Mouse (Mus musculus) liver, postnatal 0 days (tissue): ENCODE results near the gene Lrmda. TPM values are rescaled to one million over a fixed set of nuclear protein-coding genes. Genes with fewer than 3 reads are reported as not detected.

Experiments used
- ATAC-seq: fragments of 200-750 bp; cut with Nextera tagmentation; 2 replicates; pipeline ENCODE4 v1.8.0; 2017; ENCODE audit warnings: mild to moderate bottlenecking, moderate library complexity
- DNase-seq: peaks from one replicate; pipeline ENCODE4 v3.0.0-alpha.2; 2016
- H3K27ac ChIP-seq: fragments of 300-500 bp; sonication (generic); 2 replicates; pipeline ENCODE4 v1.5.1; 2014; ENCODE audit warnings: antibody characterized with exemption, moderate library complexity, mild to moderate bottlenecking, low read depth
- H3K27me3 ChIP-seq: fragments of 300-500 bp; sonication (generic); 2 replicates; pipeline ENCODE4 v1.6.1; 2014; ENCODE audit warnings: low read length, control low read depth, mixed read lengths; ENCODE audit not compliant: insufficient read depth
- H3K36me3 ChIP-seq: fragments of 300-500 bp; sonication (generic); replicated peaks from 2 replicates; pipeline ENCODE4 v1.6.1; 2014; ENCODE audit warnings: mild to moderate bottlenecking, control low read depth, low read length, moderate library complexity, mixed read lengths; ENCODE audit not compliant: insufficient read depth
- H3K4me1 ChIP-seq: fragments of 300-500 bp; sonication (generic); 2 replicates; pipeline ENCODE4 v1.6.1; 2014; ENCODE audit warnings: antibody characterized with exemption, mild to moderate bottlenecking, control low read depth; ENCODE audit not compliant: insufficient read depth
- H3K4me2 ChIP-seq: fragments of 300-500 bp; sonication (generic); 2 replicates; pipeline ENCODE4 v1.6.1; 2014; ENCODE audit warnings: low read depth, mild to moderate bottlenecking, low read length, moderate library complexity, mixed read lengths
- H3K4me3 ChIP-seq: fragments of 300-500 bp; sonication (generic); 2 replicates; pipeline ENCODE4 v1.5.1; 2014; ENCODE audit warnings: low read depth, low read length
- H3K9ac ChIP-seq: fragments of 300-500 bp; sonication (generic); replicated peaks from 2 replicates; pipeline ENCODE4 v1.6.1; 2014; ENCODE audit warnings: mild to moderate bottlenecking, moderate library complexity
- H3K9me3 ChIP-seq: fragments of 300-500 bp; sonication (generic); 2 replicates; pipeline ENCODE4 v1.6.1; 2016; ENCODE audit warnings: mild to moderate bottlenecking, control low read depth, low read length, mixed read lengths
- CTCF ChIP-seq: sonication (generic); IDR thresholded peaks from 2 replicates; pipeline ENCODE4 v1.5.1; 2016; ENCODE audit warnings: antibody characterized with exemption, low read depth
- EP300 ChIP-seq: IDR thresholded peaks from 2 replicates; pipeline ENCODE4 v1.6.1; 2016; ENCODE audit warnings: antibody characterized with exemption, low read depth, mild to moderate bottlenecking
- WGBS: fragments of 180-500 bp; shearing (Covaris S2); extraction: QIAGEN DNeasy Blood & Tissue Kit; methylation state at CpG from one replicate; pipeline ENCODE4 v1.1.7; 2014; ENCODE audit not compliant: insufficient replicate concordance; 5-methylcytosine and 5-hydroxymethylcytosine counted together
- polyA plus RNA-seq: library from polyadenylated mRNA; unstranded; fragments of >200 nt; fragmentation: Nextera tagmentation; extraction: Ambion mirVana; gene quantifications from 2 replicates; pipeline ENCODE4 v1.2.1, GENCODE M21; 2015

Gene Lrmda
- polyA plus RNA-seq, 1 experiment from 2014 or later = 0.28 TPM

DNA sequence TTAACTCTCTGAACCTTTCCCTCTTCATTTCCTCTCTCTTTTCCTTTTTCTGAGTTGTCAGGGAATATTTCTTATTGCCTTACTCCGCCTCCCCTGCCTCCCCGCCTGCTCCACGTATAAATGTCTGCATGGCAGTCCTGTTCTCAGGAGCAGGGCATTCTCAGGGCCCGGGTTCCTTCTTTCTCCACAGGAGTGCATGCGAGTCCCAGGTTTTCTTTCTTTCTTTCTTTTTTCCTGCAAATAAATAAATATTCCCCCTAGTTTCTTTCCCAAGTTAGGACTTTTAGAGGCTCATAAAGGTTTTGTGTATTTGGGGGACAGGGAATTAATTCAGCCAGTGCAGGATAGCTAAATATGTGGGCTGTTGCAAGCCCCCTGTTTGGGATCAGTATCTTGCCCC lies 27.7 kb upstream of the Lrmda start:
- no peaks in the 10 kb centered on the region for H3K36me3 ChIP-seq
- no peak overlapping the region for H3K4me2 ChIP-seq
- peaks cover 27% of the 10 kb centered on the region for H3K4me1 ChIP-seq
- no peaks in the 10 kb centered on the region for H3K9me3 ChIP-seq
- DNase-seq (no peak), ATAC-seq (no peak)
- no peak overlapping the region for H3K27ac ChIP-seq
- peaks cover 95% of the 10 kb centered on the region for H3K27me3 ChIP-seq
- TF ChIP-seq EP300 = no peak
- no peak for TF ChIP-seq CTCF
- H3K4me3 ChIP-seq = 0 out of 2 replicates have a peak overlapping the region, but pooled peaks have one; percentile 22
- H3K9ac ChIP-seq = no peak overlapping the region
- 43% methylated on average over 5 of the region's 5 CpGs for WGBS

- Histone ChIP-seq H3K9me3 (no peaks in the 10 kb centered on the region), H3K27ac (no peak overlapping the region), H3K4me3 (no peak overlapping the region), H3K36me3 (no peaks in the 10 kb centered on the region), H3K9ac (no peak overlapping the region), H3K4me1 (peaks cover 27% of the 10 kb centered on the region), H3K27me3 (peaks cover 91% of the 10 kb centered on the region), H3K4me2 (no peak overlapping the region)
- 64% methylated on average over 4 of the region's 4 CpGs for WGBS
- ATAC-seq = no peak
- DNase-seq = no peak
- TF ChIP-seq EP300 (no peak), CTCF (no peak)
Observed at GRCm38 (mm10) chr14:21992321-21992885, 27.1 kb upstream of the Lrmda start.

DNA sequence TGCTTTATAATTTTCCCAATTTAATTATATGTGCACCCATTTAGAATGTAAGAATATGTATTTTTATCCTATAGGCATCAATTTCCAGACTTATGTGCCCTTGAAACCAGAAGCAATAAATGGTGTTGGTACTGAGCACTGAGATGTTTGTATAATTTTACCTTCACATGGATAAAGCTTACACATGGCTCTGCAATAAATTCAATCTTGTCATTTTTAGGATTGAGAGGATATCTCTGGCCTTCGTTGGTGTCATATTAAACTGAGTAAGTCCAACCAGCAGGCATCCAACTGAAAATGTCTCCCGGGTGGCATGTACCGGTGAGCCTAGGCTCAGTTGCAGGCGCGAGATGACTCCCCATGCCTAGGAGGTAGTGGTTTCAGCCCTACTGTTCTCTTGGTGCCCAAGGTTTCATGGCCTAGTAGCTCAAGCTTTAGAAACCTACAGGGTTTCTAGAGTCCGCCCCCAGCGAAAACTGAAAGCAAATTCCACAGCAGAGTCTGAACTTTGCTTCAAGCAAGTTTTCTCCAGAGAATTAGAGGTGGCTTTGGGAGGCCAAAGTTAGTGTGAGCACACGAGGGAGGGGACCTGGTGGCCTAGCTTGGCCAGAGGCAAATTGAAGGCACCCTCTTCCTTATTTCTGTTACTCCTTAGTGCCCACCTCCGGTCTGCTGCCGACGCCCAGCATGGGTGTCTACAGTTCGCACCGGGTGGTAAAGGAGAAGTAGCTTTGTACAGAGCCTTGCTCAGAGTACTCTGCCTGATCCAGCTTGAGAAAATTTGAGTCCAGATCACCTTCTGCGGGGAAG lies 26.1 kb upstream of the Lrmda start:
- H3K4me2 ChIP-seq = peak overlapping the region; percentile 76
- TF ChIP-seq CTCF (no peak), EP300 (no peak)
- WGBS = 22% methylated on average over 14 of the region's 14 CpGs
- no peaks in the 10 kb centered on the region for H3K9me3 ChIP-seq
- peak overlapping the region; percentile 51 for H3K4me3 ChIP-seq
- peaks cover 83% of the 10 kb centered on the region for H3K27me3 ChIP-seq
- DNase-seq (peak; percentile 20), ATAC-seq (no peak)
- H3K27ac ChIP-seq = no peak overlapping the region
- H3K4me1 ChIP-seq = peaks cover 24% of the 10 kb centered on the region
- no peaks in the 10 kb centered on the region for H3K36me3 ChIP-seq
- 0 out of 2 replicates have a peak overlapping the region, but pooled peaks have one; percentile 38 for H3K9ac ChIP-seq

- Histone ChIP-seq H3K9ac (0 out of 2 replicates have a peak overlapping the region, but pooled peaks have one; percentile 38), H3K36me3 (no peaks in the 10 kb centered on the region), H3K4me3 (peak overlapping the region; percentile 51), H3K4me1 (peaks cover 22% of the 10 kb centered on the region), H3K4me2 (peak overlapping the region; percentile 76), H3K27me3 (peaks cover 74% of the 10 kb centered on the region), H3K9me3 (no peaks in the 10 kb centered on the region), H3K27ac (no peak overlapping the region)
- 3% methylated on average over 44 of the region's 44 CpGs for WGBS
- no peak for TF ChIP-seq EP300
- ATAC-seq = no peak
- DNase-seq = peak; percentile 15
Observed at GRCm38 (mm10) chr14:21994061-21994990, 25.2 kb upstream of the Lrmda start.

DNA sequence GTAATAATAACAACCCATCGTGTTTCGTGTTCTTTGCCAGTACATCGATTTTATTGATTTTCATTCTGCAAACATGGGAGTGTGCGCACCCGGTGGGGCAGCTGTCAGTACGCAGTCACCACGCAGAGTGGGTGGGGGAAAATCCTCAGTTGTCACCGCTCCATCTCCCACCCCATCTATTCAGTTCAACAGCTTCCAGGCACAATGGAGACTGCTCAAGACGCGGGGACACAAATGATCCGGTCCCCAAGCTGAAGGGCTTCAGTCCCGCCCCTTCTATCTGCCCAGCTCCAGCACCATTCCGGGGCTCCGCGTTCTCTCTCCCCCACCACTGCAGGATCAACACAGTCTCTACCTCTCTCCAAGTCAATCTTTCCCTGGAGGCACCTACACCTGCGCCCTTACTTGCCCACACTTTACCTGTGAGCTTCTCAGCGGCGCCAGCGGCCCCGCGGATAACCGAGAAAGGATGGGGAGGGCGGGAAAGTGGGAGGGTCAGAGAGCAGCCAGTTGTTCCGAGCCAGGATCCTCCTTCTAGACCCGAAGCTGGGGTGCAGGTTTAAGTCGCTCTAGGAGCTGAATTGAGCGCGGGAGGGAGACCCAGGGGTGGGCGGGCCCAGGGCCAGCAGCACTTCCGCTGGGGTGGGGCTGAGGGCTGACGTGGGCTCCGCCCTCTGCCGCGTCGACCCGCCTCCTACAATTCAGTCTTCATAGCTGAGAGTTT lies 24.3 kb upstream of the Lrmda start:
- under 1% methylated on average over 33 of the region's 36 CpGs for WGBS
- DNase-seq = peak; percentile 74
- no peak overlapping the region for H3K9ac ChIP-seq

More for the DNA sequence above, 24.3 kb upstream of the Lrmda start:
- ATAC-seq = peak; percentile 79
- peak overlapping the region; percentile 51 for H3K4me3 ChIP-seq
- peaks cover 17% of the 10 kb centered on the region for H3K4me1 ChIP-seq
- peaks cover 66% of the 10 kb centered on the region for H3K27me3 ChIP-seq
- no peaks in the 10 kb centered on the region for H3K9me3 ChIP-seq
- TF ChIP-seq EP300 = no peak
- TF ChIP-seq CTCF = no peak
- H3K4me2 ChIP-seq = peak overlapping the region; percentile 76
- no peak overlapping the region for H3K27ac ChIP-seq
- H3K36me3 ChIP-seq = no peaks in the 10 kb centered on the region
